Mouse (Mus musculus) heart, adult 9 months (tissue): ENCODE results near the gene Olfr136.

Experiments
- DNase-seq, 2 experiments: peaks; one replicate each; pipeline ENCODE4 v3.0.0; 2022; ENCODE audit warnings: low spot score in 2 of 2

The Olfr136 gene

GRCm38 (mm10) chr17:38329531-38329930, at the start of gene Olfr136:
TSS of gene Olfr136 (plus strand) at chr17:38329831.
- DNase-seq = no peak

GRCm38 (mm10) chr17:38307470-38307869, 22.2 kb upstream of the Olfr136 start, which contains the start of gene Olfr137:
TSS of gene Olfr137 (minus strand) at chr17:38307570.
- no peak for DNase-seq
